Mouse (Mus musculus): ENCODE measurements at regions not wholly inside any gene's neighbourhood (a gene's known extent, or its start where the extent isn't known, plus 50 kb on each side); places are given as distances from the start of the nearest gene placed in this dataset.

DNA sequence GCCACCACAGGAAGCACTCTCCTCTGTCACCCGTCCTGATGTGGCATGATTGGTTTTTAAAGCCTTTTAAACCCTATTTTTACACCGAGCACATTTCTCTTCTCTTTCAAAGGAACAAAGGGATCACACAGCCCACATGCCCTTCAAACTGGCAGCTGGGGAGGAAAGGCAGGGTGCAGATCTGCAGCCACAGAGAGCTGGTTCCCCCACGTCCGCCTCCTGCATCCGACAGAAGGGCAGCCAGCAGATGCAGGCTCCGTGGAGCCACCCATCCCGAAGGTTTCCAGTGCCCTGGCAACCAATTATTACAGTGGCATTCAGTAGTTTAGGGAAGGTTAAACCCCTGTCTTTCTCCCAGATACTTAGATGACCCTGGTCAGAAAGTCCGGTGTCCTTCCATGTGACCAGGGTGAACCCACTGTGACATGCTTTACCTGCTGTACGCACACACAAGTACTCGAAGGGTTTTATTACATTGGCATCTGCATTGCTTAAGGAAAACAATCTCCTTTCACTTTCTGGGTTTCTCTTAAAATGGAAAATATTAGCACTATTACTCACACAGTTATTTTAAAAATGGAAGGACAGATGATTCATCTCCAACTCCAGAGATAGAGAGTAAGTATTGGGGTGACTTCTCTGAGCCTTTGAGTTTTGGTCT is 156.7 kb upstream of the Ubl3 start:
- Histone ChIP-seq H3K27ac (ENCODE audit: insufficient read depth, low read length) (no peak overlapping the region), H3K4me3 (ENCODE audit: extremely low read depth, insufficient read depth, insufficient read length) (no peak overlapping the region), H3K36me3 (ENCODE audit: control insufficient read depth, insufficient read depth, low read length) (no peaks in the 10 kb centered on the region), H3K4me1 (ENCODE audit: control insufficient read depth, insufficient read depth, insufficient read length) (peaks cover 10% of the 10 kb centered on the region; the same call in 1 of the 2 replicates), H3K27me3 (ENCODE audit: control insufficient read depth, insufficient read depth, low read length) (no peaks in the 10 kb centered on the region)
- TF ChIP-seq POLR2A (IDR thresholded peaks at IDR 0.05; ENCODE audit: low read depth, low read length): no peak
- 25% methylated on average over 10 of the region's 10 CpGs for WGBS
- DNase-seq (ENCODE audit: low read depth in 1 of 2, low spot score in 2 of 2): peak in 1 of 2 experiments; percentile 14

DNA sequence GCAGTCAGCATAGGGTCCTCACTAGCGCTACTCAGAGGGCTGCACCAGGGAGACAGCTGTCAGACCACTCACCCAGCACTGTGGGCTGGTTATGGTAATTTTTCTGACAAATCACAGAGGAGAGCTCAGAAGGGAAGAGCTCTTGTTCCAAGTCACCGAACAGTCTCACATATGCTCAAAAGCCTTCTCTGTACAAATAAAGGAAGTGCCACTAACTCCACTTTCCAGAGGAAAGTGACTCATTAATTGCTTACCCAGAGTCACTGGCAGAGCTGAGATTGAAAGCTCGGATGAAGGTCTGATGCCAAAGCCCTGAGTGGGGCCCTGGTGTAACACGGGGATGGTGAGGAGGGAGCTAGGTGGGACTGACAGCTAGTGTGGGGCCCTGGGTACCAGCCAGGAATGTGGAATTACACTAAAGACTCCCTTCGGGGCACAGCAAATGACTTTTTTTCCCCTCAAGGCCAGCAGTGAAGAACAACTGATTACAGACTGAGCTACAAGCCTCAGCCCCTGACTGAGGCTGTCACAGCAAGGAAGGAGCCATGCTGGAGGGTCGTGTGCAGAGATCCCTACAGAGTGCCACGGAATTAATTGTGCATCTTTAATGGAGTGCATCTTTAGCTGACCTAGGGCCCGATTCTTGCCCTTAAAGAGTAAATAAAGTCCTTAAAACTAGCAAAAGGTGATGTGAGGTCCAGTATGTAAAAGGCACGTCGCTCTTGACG is 155.6 kb upstream of the Ubl3 start:
- WGBS: 29% methylated on average over 11 of the region's 11 CpGs
- H3K27me3 ChIP-seq (ENCODE audit: control insufficient read depth, insufficient read depth, low read length): no peaks in the 10 kb centered on the region
- peaks cover 10% of the 10 kb centered on the region; the same call in 1 of the 2 replicates for H3K4me1 ChIP-seq (ENCODE audit: control insufficient read depth, insufficient read depth, insufficient read length)
- no peak overlapping the region for H3K4me3 ChIP-seq (ENCODE audit: extremely low read depth, insufficient read depth, insufficient read length)
- no peak overlapping the region for H3K27ac ChIP-seq (ENCODE audit: insufficient read depth, low read length)
- no peaks in the 10 kb centered on the region for H3K36me3 ChIP-seq (ENCODE audit: control insufficient read depth, insufficient read depth, low read length)
- TF ChIP-seq CTCF (IDR thresholded peaks at IDR 0.05; ENCODE audit: extremely low read depth, insufficient read depth, insufficient read length, insufficient replicate concordance) (no peak), POLR2A (IDR thresholded peaks at IDR 0.05; ENCODE audit: low read depth, low read length) (no peak)
- DNase-seq (ENCODE audit: low read depth in 1 of 2, low spot score in 2 of 2): peak in 1 of 2 experiments; percentile 19

DNA sequence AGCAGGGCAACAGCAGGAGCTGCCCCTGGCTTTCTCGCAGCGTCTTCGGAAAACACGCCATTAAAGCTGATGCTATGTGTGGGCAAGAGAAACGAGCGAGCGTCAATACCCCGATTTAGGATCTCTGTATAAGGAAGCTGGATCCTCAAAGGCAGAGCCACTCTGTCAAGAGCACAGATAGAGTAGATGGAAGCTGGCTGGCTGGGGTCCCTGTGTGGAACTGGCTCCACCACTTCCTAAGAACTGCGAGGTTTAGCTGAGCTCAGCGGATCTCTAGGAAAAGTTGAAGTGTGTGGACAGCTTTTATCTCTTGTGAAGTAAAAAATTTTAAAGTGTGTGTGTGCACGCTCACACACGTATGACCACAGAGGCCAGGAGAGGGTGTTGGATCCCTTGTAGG is 154.7 kb upstream of the Ubl3 start:
- H3K27me3 ChIP-seq (ENCODE audit: control insufficient read depth, insufficient read depth, low read length): no peaks in the 10 kb centered on the region
- peaks cover 10% of the 10 kb centered on the region; the same call in 1 of the 2 replicates for H3K4me1 ChIP-seq (ENCODE audit: control insufficient read depth, insufficient read depth, insufficient read length)
- TF ChIP-seq CTCF (IDR thresholded peaks at IDR 0.05; ENCODE audit: extremely low read depth, insufficient read depth, insufficient read length, insufficient replicate concordance) (no peak), POLR2A (IDR thresholded peaks at IDR 0.05; ENCODE audit: low read depth, low read length) (no peak)
- WGBS: 89% methylated on average over 12 of the region's 12 CpGs
- DNase-seq (ENCODE audit: low read depth in 1 of 2, low spot score in 2 of 2): no peak
- no peak overlapping the region for H3K4me3 ChIP-seq (ENCODE audit: extremely low read depth, insufficient read depth, insufficient read length)
- H3K36me3 ChIP-seq (ENCODE audit: control insufficient read depth, insufficient read depth, low read length): no peaks in the 10 kb centered on the region
- H3K27ac ChIP-seq (ENCODE audit: insufficient read depth, low read length): no peak overlapping the region

DNA sequence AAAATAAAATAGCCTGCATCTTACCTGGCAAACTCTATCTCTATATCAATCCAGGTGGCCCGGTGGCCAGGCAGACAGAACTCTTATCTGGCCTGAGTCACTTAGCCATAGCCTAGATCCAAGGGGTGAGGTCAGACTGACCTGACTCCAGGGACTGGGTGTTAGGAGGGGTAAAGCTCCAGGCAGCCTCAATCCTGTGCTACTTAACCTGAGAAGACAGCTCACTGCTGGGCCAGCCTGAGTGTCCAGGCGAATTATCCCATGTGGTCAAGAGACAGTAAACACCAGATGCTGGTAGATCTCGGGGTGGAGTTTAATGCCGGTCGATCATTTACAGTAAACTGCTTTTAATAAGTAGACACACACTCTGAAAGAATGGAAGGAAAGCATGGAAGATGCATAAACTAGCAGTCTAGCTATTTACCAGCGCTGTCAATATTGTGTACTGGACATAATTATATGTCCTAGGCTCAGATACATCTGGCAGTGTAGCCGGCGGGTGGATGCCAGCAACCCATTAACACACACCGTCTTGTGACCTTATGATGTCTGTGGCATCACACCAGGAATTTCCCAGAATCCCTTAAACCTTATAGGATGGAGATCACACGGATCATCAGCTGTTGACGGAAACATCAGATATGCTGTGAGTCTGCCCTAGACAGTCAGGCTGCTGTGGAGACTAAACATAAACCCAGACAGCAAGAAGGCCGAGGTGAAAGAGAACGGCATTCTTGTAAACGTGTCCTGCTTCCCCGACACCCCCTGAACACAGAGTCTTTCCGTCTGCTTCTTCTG is 153.9 kb upstream of the Ubl3 start:
- 91% methylated on average over 16 of the region's 16 CpGs for WGBS
- H3K36me3 ChIP-seq (ENCODE audit: control insufficient read depth, insufficient read depth, low read length): no peaks in the 10 kb centered on the region

DNA sequence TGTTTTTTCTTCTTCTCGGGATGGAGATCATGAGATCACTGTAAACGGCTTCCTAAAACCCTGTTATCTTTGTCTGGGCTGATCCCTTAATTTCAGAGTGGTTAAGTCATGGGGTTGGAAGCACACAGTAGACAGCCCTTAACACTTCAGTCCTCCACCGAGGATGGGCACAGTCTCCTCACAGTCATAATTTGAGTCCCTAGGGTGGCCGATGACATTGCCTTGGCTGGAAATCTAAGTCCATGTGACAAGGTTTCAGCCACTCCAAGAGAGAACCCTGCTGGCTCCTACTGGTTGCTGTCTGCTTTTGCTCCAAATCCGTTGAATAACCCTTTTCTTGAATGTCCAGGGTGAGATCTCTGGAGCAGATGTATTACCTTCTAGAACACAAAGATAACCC is 152.2 kb upstream of the Ubl3 start:
- H3K27ac ChIP-seq (ENCODE audit: insufficient read depth, low read length): no peak overlapping the region
- no peak for DNase-seq (ENCODE audit: low read depth in 1 of 2, low spot score in 2 of 2)
- H3K4me3 ChIP-seq (ENCODE audit: extremely low read depth, insufficient read depth, insufficient read length): no peak overlapping the region
- peaks cover 13% of the 10 kb centered on the region; the same call in 1 of the 2 replicates for H3K4me1 ChIP-seq (ENCODE audit: control insufficient read depth, insufficient read depth, insufficient read length)
- no peaks in the 10 kb centered on the region for H3K36me3 ChIP-seq (ENCODE audit: control insufficient read depth, insufficient read depth, low read length)
- WGBS: 78% methylated on average over 5 of the region's 5 CpGs
- TF ChIP-seq POLR2A (IDR thresholded peaks at IDR 0.05; ENCODE audit: low read depth, low read length): no peak
- no peak for TF ChIP-seq CTCF (IDR thresholded peaks at IDR 0.05; ENCODE audit: extremely low read depth, insufficient read depth, insufficient read length, insufficient replicate concordance)
- no peaks in the 10 kb centered on the region for H3K27me3 ChIP-seq (ENCODE audit: control insufficient read depth, insufficient read depth, low read length)

More for the DNA sequence above, 153.9 kb upstream of the Ubl3 start:
- Histone ChIP-seq H3K4me3 (ENCODE audit: extremely low read depth, insufficient read depth, insufficient read length) (no peak overlapping the region), H3K27ac (ENCODE audit: insufficient read depth, low read length) (no peak overlapping the region), H3K4me1 (ENCODE audit: control insufficient read depth, insufficient read depth, insufficient read length) (peaks cover 13% of the 10 kb centered on the region; the same call in 1 of the 2 replicates), H3K27me3 (ENCODE audit: control insufficient read depth, insufficient read depth, low read length) (no peaks in the 10 kb centered on the region)
- no peak for TF ChIP-seq POLR2A (IDR thresholded peaks at IDR 0.05; ENCODE audit: low read depth, low read length)
- no peak for TF ChIP-seq CTCF (IDR thresholded peaks at IDR 0.05; ENCODE audit: extremely low read depth, insufficient read depth, insufficient read length, insufficient replicate concordance)
- DNase-seq (ENCODE audit: low read depth in 1 of 2, low spot score in 2 of 2): no peak

DNA sequence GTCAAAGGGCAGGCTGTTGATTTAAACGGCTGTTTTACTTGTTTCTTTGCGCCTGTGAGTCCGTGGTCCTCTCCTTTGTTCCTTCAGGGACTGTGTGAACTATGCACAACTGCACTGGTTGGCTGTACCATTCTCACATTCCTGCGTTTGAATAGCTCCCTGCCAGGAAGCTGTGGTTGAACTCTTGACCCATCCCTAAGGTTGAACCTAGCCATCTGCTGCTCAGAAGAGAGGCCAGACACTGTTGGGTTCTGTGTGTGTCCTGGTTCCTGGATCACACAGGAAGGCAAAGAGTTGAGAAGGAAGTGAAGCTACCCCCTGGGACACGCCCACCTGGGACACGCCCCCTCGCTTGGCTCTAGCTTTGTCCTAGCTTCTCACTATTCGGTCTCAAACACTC is 149.3 kb upstream of the Ubl3 start:
- no peaks in the 10 kb centered on the region for H3K27me3 ChIP-seq (ENCODE audit: control insufficient read depth, insufficient read depth, low read length)
- H3K27ac ChIP-seq (ENCODE audit: insufficient read depth, low read length): no peak overlapping the region
- no peak overlapping the region for H3K4me3 ChIP-seq (ENCODE audit: extremely low read depth, insufficient read depth, insufficient read length)
- H3K36me3 ChIP-seq (ENCODE audit: control insufficient read depth, insufficient read depth, low read length): no peaks in the 10 kb centered on the region
- 64% methylated on average over 8 of the region's 8 CpGs for WGBS
- no peak for DNase-seq (ENCODE audit: low read depth in 1 of 2, low spot score in 2 of 2)
- TF ChIP-seq CTCF (IDR thresholded peaks at IDR 0.05; ENCODE audit: extremely low read depth, insufficient read depth, insufficient read length, insufficient replicate concordance) (no peak), POLR2A (IDR thresholded peaks at IDR 0.05; ENCODE audit: low read depth, low read length) (no peak)
- H3K4me1 ChIP-seq (ENCODE audit: control insufficient read depth, insufficient read depth, insufficient read length): peaks cover 3% of the 10 kb centered on the region; the same call in 1 of the 2 replicates

Data from spleen, adult 2 months (tissue).